Mouse (Mus musculus): Measurements from ENCODE around the gene Popdc2.

Gene Popdc2

GRCm38 (mm10) chr16:38358256-38358812 is 3.7 kb upstream of the Popdc2 start:
- DNase-seq, result no peak

GRCm38 (mm10) chr16:38359241-38359640 is 2.8 kb upstream of the Popdc2 start:
- no peak for DNase-seq

- DNase-seq, result no peak
Observed at GRCm38 (mm10) chr16:38359857-38360256, 2.2 kb upstream of the Popdc2 start.

GRCm38 (mm10) chr16:38360317-38360716 is 1.7 kb upstream of the Popdc2 start:
- no peak for DNase-seq

- DNase-seq, result no peak
Observed at GRCm38 (mm10) chr16:38362493-38363255, 665 bp downstream of the Popdc2 start.

- no peak for DNase-seq
Observed at GRCm38 (mm10) chr16:38363256-38363595, 1.2 kb downstream of the Popdc2 start.

GRCm38 (mm10) chr16:38363657-38364056 is 1.6 kb downstream of the Popdc2 start:
- no peak for DNase-seq

GRCm38 (mm10) chr16:38365390-38365789 is 3.4 kb downstream of the Popdc2 start:
- no peak for DNase-seq

- no peak for DNase-seq
Observed at GRCm38 (mm10) chr16:38366231-38366630, 4.2 kb downstream of the Popdc2 start.

- peak; percentile 37 to 43 for DNase-seq
Observed at GRCm38 (mm10) chr16:38368336-38368735, 6.3 kb downstream of the Popdc2 start.

- DNase-seq, result no peak
Observed at GRCm38 (mm10) chr16:38369000-38369399, 7.0 kb downstream of the Popdc2 start.

- DNase-seq, result no peak
Observed at GRCm38 (mm10) chr16:38369431-38369830, 7.4 kb downstream of the Popdc2 start.

GRCm38 (mm10) chr16:38369992-38370484 is 8.0 kb downstream of the Popdc2 start:
- no peak for DNase-seq

- DNase-seq, result no peak
Observed at GRCm38 (mm10) chr16:38370633-38371374, 8.8 kb downstream of the Popdc2 start.

- no peak for DNase-seq
Observed at GRCm38 (mm10) chr16:38371705-38372296, 9.8 kb downstream of the Popdc2 start.

GRCm38 (mm10) chr16:38372876-38373275 is 10.9 kb downstream of the Popdc2 start:
- DNase-seq, result no peak

GRCm38 (mm10) chr16:38373439-38373838 is 11.4 kb downstream of the Popdc2 start:
- no peak for DNase-seq

GRCm38 (mm10) chr16:38373941-38374340 is 11.9 kb downstream of the Popdc2 start:
- no peak for DNase-seq

- DNase-seq, result no peak
Observed at GRCm38 (mm10) chr16:38374379-38375140, 12.6 kb downstream of the Popdc2 start.

GRCm38 (mm10) chr16:38375182-38375581 is 13.2 kb downstream of the Popdc2 start:
- no peak for DNase-seq

GRCm38 (mm10) chr16:38376163-38376840 is 14.3 kb downstream of the Popdc2 start:
- peak; percentile 66 for DNase-seq

GRCm38 (mm10) chr16:38376841-38377249 is 14.8 kb downstream of the Popdc2 start:
- no peak for DNase-seq
